In genomic region chr8:92921768-92922167, GRCm38 (mm10) we compare ENCODE assay signal across 22 mouse cellular contexts. TPM values are rescaled to one million over a fixed set of nuclear protein-coding genes. Genes with fewer than 3 reads are reported as not detected.
"Had no signal": no experiment of that assay in that cellular context is flagged by ENCODE, and none has a peak within 500 bp of the region (broad histone marks: within the 10 kb centered on the region; RNA-seq: fewer than 3 reads in every experiment).

No protein-coding gene starts in this region.

- H3K4me1 ChIP-seq: midbrain, embryonic 10.5 days; midbrain, embryonic 12.5 days; neural tube, embryonic 12.5 days had no signal

- ATAC-seq: midbrain, embryonic 16.5 days had no signal

- H3K36me3 ChIP-seq: midbrain, embryonic 10.5 days; midbrain, embryonic 12.5 days; neural tube, embryonic 12.5 days had no signal

- H3K9me3 ChIP-seq: midbrain, embryonic 10.5 days; midbrain, embryonic 12.5 days; neural tube, embryonic 12.5 days had no signal

- H3K27me3 ChIP-seq: midbrain, embryonic 12.5 days; neural tube, embryonic 12.5 days had no signal

- H3K9ac ChIP-seq: lung, embryonic 14.5 days; midbrain, embryonic 12.5 days; neural tube, embryonic 12.5 days had no signal

- H3K4me2 ChIP-seq: lung, embryonic 14.5 days; midbrain, embryonic 12.5 days; neural tube, embryonic 12.5 days had no signal

- DNase-seq: lung, adult 18-20 months; lung, embryonic 14.5 days; lung, postnatal 10 days; lung, postnatal 4 days; midbrain, embryonic 14.5 days; right cerebral cortex, adult 18-20 months; right cerebral cortex, postnatal 25 days; right cerebral cortex, postnatal 4 days; spleen, adult 18-20 months; thymus, adult 18-20 months; thymus, postnatal 14 days; thymus, postnatal 36 days had no signal

- H3K4me3 ChIP-seq: midbrain, embryonic 10.5 days; midbrain, embryonic 12.5 days; neural tube, embryonic 12.5 days had no signal

- H3K27ac ChIP-seq: midbrain, embryonic 10.5 days; midbrain, embryonic 12.5 days; neural tube, embryonic 12.5 days had no signal

RNA-seq across cellular contexts. Expression of gene Capns2, which starts 20.6 kb away (rescaled TPM):
- total RNA-seq: megakaryocyte-erythroid progenitor cell, adult 5-6 weeks had no signal
- polyA plus RNA-seq: liver, embryonic 16.5 days; small intestine, adult 2 months had no signal

RNA-seq across cellular contexts. Expression of gene Slc6a2, which starts 38.1 kb away (rescaled TPM):
- total RNA-seq: megakaryocyte, adult 5-6 weeks; megakaryocyte-erythroid progenitor cell, adult 5-6 weeks; neutrophil, adult 5-6 weeks had no signal
- polyA plus RNA-seq: liver, embryonic 16.5 days; midbrain, embryonic 10.5 days; neural tube, embryonic 14.5 days; small intestine, adult 2 months had no signal
